Mouse (Mus musculus) myocyte (in vitro differentiated cells): ENCODE results near the gene Steap3.

Source experiments
- MAX ChIP-seq: IDR thresholded peaks from one replicate; pipeline ENCODE4 v1.6.1; 2011; ENCODE audit warnings: low read depth, mild to moderate bottlenecking, control low read depth
- POLR2A ChIP-seq: IDR thresholded peaks from one replicate; pipeline ENCODE4 v1.6.1; 2011; ENCODE audit warnings: low read depth, mild to moderate bottlenecking, control low read depth, moderate library complexity; ENCODE audit not compliant: insufficient read length
- TCF12 ChIP-seq: IDR thresholded peaks from one replicate; pipeline ENCODE4 v1.6.1; 2011; ENCODE audit warnings: mild to moderate bottlenecking, control low read depth; ENCODE audit not compliant: poor library complexity, insufficient read depth, severe bottlenecking
- USF1 ChIP-seq: IDR thresholded peaks from one replicate; pipeline ENCODE4 v1.6.1; 2011; ENCODE audit warnings: low read depth, mild to moderate bottlenecking, control low read depth, moderate library complexity

DNA sequence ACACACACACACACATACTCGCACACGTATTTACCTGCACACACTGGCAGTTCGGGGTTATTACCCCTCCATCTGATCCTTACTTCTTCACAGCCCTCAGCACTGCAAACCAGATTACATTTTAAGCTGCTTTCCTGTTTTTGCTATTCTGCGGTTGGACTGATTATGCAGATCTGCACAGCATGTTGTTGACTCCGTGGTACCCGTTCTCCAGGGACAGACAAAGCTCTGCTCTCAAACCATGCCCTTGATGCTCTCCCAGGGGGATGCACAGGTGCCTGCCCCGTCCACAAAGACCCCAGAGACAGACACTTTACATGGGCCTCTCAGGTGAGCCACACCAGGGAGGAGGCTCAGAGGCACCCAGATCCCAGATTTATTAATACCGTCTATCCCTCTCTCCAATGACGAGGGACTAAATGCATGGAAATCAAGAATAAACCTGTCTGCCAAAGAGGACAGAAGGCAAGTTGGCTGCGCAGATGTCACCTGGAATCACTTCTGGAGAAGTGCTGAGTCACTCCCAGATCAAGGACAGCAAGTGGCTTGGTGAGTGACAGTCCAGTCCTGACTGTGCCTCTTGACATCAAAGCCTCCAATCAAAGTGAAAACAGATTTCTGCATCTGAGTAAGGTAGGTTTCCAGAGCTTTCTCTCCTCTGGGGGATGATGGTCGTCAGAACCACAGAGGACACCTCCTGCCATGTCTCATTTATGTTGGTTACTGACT lies 63.8 kb downstream of the Steap3 start:
- TF ChIP-seq USF1 = no peak
- no peak for TF ChIP-seq POLR2A
- no peak for TF ChIP-seq TCF12
- TF ChIP-seq MAX = no peak
